Mouse (Mus musculus) adrenal gland, postnatal 36 days (tissue): ENCODE measurements around the gene Larp4b. TPM values are rescaled to one million over a fixed set of nuclear protein-coding genes. Genes with fewer than 3 reads are reported as not detected.
"Not testable (repeated sequence)": the region's sequence is repeated elsewhere in the genome, so short reads cannot be mapped to it uniquely, and the experiment has no call there.

ENCODE experiments used
- DNase-seq, 2 experiments: peaks; one replicate each; pipeline ENCODE4 v3.0.0; 2021; ENCODE audit warnings: mixed read lengths in 1 of 2
- long read RNA-seq, 2 experiments: library from polyadenylated mRNA; stranded (forward); transcript quantifications; one replicate each; pipeline ENCODE4 v2.0.0; 2021; ENCODE audit warnings: borderline sequencing depth in 2 of 2
- total RNA-seq, 2 experiments: library from RNA; stranded (reverse); gene quantifications; 2 replicates each; pipeline ENCODE4 v1.2.3; 2021

Larp4b gene
- total RNA-seq, result 10 to 100 TPM; 71.3 to 73.4 TPM
- long read RNA-seq, experiment 1, partial matches to known transcripts, result 7 of 10 reads
- long read RNA-seq, experiment 1, other reads (novel, unspliced or antisense), result 3 of 10 reads
- long read RNA-seq, experiment 2, full-length matches to known transcripts, result 2 of 7 reads
- long read RNA-seq, experiment 2, partial matches to known transcripts, result 4 of 7 reads
- long read RNA-seq, experiment 2, other reads (novel, unspliced or antisense), result 1 of 7 reads

DNA sequence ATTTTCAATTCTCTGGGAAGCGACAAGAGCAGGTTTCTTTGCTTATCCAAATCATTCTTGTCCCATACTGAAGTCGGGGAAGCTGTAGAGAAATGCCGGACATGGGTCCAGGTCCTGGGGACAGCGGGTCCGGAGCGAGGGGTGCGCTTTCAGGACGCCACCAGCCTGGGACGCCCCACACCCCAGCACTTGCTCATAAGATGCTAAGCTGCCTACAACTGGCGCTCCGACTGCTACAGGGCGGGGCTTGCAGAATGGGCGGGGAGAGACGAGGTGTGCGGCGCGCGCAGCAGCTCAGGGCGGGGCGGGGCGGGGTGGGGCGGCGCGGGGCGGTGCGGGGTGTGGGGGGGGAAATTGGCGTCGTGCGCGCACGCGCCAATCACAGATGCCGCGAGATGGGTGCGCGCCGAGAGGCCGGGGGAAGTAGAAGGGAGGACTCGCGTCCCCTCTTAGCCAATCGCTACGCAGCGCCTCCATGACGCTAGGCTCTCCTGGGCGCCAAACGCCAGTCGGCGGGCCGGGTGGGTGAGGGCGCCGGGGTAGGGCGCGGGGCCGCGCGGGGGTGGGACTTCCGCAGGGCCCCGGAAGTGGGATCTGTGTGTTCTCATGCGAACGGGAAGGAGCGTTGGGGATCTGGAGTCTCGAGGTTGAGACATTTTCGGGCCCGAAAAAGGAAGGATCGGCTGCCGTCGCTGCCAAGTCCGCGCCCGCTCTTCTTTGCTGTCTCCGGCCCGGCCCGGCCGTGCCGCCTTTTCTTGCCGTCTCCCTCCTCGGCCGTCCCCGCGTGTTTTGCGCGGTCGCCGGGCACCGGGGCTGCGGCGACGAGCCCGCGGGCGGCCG, at the start of gene Larp4b:
TSS of gene Larp4b (plus strand) at position 566 of the 840 bp plus-strand sequence.
- peak; percentile 99 for DNase-seq

DNA sequence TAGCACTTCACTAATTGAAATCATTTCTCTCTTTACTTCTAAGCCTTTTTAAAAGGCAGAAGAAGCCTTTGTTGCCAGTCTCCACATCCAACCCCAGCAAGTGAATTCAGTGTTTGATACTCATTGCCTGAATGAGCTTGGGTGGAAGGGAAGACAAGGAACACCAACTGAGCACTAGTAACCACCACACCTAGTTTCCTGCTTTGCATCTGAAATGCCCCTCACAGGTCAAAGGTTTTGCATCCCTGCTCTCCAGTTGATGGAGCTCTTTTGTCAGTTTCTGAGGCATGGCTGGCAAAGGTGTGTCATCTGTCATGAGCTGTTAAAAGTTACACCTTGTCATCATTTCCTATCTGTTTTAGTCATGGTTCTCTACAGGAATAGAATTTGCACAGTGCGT, 49.0 kb upstream of the Larp4b start:
- DNase-seq, result no peak

DNA sequence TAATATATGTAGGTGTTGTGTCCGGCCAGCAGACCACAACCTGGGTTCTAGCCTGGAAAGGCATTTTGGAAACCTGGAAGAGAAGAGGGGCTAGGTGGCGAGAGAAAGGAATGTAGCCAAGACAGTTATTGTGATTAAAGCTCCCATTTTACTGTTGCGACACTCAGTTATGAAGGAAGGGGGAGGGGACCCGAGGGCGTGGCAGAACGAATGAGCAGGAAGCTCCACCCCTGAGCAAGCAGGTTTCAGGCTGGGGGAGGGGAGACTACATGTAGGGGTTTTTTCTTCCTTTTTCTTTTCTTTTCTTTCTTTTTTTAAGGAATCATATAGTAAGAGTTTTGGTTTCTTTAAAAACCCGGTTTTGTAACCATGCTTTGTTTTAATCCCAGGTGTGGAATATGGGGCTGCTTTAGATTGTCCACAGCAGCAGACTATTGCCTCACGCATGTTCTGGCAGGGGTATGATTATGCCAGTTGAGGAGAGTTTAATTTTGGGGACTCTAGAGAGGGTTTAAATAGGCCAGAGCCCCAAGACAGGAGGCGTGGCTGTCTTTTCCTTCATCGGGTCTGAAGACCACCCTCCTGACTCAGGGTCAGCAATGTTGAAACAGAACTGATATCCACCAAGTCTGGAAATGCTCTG, 41.5 kb upstream of the Larp4b start:
- DNase-seq, result not testable (repeated sequence)

DNA sequence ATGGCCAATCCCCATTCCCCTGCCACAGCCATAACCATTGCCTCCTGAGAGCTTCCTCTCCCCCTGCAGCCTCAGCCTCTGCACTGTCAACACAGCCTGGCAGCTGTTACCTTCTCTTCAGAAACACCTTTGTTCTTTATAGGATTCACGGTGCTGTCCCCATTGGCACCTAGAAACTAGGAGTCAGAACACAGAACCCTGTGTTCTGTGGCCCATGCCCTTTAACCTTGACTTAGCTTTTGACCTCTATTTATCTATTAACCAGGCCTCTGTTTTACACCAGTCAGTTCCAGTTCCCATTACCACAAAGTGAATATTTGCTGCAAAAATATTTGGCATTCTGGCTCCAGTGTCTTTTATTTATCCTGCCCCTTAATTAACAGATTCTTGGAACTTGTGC, 36.4 kb upstream of the Larp4b start:
- DNase-seq, result no peak

DNA sequence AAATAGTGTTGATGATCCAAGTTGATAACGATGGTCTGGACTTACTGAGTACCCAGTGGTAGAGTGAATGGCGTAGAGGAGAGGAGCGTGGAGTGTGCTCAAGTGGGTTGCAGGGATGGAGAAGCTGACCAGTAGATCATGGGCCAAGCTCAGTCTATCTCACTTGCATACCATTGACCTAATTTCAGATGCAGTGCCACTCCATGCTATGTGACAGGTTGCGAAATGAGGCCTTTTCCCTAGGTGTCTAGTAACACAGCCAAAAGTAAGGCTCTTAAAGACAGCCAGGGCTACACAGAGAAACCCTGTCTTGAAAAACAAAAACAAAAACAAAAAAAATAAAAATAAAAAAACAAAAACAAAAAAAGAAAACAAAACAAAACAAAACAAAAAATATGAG, 35.0 kb upstream of the Larp4b start:
- DNase-seq, result no peak

DNA sequence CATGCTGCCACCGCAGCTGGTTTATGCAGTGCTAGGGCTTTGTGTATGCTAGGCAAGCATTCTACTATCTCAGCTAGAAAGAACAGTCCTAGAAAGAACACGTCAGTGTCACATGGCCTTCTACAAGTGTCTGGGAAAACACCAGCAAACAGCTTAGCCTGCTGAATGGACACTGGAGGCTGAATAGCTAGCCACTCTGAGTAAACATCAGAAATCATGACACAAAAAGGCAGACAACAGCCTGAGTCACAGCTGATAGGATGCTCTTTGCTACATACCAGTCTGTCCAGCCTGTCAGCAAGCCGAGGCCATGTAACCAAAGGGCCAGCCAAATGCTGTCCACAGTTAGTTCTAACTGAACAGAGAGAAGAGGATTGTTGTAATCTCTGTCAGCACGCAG, 32.3 kb upstream of the Larp4b start:
- DNase-seq, result peak; percentile 42 to 60

DNA sequence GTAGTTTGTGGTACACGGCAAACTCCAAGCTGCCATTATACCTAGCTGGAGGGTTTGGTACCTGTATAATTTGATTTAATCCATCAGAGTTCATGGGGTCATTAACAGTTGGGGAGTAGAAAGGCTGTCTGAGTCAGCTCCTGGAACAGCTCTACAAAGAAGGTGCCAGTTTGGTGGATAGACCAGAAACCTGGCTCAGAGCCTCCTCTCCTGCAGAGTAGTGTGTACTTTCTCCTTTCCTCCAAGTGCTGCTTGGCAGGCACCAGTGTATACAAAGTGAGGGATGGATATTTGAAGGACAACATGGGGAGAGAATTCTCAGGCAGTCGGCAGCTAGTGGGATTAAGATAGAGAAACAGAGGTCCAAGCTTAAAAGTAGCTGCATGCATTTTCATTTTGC, 29.5 kb upstream of the Larp4b start:
- DNase-seq, result peak in 1 of 2 experiments; percentile 10

DNA sequence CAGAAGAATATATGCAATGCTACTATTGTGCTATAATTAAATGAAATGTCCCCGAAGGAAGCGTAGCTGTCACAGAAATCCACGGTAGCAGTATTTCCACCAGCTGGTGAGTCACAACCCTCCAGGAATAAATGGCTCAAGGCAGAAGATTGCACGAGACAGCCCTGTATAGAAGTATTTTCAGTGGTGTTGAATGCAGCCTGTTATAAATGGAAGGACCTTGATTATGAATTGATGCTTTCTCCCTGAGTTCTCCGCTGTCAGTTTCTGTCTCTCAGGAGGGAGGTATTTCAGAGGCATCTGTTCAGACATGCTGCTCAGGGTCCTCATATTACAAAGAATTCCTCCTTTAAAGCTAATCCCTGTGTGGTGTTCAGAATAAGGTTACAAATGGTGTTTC, 27.6 kb upstream of the Larp4b start:
- DNase-seq, result no peak

DNA sequence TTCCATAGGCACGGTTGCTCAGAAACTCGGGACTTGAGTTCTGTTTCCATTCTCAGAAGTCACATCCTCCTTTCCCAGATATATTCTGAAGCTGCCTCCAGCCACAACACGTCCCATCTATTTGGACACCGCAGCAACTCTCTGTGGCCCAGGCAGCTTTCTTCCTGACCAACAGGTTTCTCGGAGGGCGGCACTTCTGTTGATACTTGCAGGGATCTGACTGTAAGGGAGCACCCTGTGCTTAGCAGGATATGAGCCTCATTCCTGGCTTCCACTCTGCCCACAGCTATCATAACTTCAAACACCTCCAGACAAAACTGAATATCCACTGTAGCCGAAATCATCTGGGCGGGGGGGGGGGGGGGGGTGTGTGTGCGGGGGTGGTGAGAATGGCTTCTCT, 22.7 kb upstream of the Larp4b start:
- DNase-seq, result no peak

DNA sequence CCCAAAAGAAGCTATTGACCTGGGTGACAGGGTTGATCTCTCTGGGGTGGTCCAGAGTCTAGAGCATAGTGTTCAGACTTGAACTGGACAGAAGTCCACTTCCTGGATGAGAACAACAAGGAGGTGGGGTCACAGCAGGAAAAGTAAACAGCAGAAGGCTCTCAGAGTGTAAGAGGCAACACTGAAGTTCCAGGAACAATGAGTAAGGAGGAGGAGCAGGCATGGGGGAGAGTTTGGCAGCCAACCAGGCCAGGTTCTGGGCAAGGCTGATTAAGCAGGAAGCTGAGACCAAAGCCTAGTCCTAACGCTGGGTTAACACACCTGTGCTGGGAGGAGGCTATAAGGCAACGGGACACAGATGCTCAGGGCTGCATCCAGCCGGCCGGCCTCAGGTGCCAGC, 19.9 kb upstream of the Larp4b start:
- DNase-seq, result no peak

DNA sequence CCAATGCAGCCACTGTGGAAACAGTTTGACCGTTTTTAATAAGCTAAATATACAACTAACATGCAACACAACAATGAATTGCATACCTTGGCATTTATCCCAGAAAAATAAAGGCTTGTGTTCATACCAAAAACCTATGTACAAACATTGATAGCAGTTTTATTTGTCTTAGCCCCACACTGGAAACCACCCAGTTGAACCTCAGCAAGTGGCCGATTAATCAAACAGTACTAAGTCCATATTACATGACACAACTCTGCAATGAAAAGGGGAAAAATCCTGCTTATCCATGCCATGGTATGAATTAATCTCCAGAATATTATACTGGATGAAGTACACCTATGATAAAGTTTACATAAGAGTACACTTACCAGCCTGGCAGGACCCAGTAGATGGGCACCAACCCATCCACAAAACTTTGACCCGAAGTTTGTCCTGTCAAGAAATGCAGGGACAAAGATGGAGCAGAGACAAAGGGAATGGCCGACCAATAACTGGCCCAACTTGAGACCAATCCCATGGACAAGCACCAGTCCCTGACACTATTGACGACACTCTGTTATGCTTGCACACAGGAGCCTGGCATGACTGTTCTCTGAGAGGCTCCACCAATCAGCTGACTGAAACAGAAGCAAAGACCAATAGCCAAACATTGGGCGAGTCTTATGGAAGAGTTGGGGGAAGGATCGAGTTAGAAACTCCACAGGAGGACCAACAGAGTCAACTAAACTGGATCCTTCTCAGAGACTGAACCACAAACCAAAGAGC, 17.7 kb upstream of the Larp4b start:
- DNase-seq, result no peak

DNA sequence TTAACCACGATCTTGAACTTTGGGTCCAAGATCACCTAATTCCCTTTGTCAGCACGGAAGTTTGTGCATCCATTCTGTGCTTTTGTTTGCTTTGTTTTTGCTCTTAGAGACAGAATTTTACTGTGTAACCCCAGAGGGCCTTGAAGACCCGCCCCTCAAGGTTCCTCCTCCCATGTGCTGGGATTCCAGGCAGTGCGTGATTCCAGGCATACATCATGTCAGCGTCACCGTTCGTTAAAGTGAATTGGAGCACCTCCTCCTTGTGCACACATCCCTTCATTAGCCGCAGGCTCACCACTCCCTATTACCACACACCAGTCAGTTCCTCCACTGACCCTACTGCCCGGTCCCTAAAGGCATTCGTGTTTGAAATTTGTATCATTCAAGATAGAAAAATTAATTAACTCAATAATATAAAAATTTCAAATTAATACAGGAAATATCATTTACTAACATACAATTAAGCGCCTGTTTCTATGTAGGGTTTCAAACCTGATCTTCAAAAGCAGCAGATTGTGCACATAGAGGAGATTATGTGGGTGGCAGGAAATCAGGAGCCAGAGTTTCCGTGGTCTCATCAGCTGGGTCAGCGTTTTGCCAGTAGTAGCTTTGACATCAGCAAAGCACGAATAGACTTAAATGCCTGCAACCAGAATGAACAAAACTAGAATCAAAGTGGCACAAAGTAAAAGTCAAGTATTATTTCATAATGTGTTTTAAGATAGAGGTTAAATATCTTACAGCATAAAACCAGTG, 11.4 kb upstream of the Larp4b start:
- DNase-seq, result no peak

DNA sequence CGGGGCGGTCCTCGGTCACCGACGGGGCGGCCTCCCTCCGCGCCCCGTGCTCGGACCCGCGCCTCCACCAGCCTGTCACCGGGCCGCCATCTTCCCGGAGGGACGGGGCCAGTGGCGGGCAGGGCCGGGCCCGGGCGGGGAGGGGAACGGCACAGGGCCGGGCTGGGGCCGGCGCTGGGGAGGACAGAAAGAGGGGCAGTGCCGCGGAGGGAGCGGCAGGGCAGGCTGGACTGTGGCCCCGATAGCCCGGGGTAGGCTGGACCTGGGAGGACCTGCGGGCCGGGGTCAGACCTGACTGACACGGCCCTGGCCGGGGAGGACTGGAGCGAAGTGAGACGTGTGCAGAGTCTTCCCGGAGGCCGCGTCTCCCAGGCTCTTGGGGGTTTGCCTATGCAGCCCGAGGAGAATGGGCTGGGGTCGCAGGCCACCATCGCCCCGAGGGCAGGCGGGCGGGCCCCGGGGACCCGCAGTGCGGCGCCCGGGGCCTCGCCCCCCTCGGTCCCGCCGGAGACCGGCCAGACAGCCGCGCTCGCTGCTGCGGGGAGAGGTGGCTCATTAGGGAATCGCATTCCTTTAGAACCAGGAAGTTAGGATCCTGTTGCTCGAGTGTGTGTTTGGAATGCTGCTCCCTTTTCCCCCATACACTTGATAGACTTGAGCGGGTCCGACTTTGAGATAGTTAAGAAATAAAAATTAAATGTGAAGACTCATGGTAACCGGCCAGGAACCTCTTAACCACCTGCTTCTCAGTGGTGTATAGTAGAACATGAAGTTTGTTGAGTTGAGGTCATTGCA, 702 bp downstream of the Larp4b start:
- DNase-seq, result peak; percentile 39 to 59

DNA sequence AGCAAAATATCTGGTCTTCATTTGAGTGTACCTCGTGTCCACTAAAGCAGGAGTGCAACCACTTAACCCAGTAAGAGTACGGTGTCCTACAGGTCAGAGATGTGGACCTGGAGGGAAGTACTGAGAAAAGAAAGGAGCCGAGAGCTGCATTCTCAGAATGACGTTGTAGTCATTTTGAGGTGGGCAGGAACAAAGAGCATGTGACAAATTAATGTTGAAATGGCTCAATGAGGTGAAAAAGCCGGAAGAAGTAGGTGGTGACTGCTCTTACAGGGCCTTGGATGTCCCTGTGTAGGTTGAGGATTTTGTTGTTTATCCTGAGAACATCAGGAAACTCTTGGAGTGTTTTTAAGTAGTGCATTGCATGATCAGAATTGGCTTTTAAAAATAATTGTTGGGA, 5.6 kb downstream of the Larp4b start:
- no peak for DNase-seq

DNA sequence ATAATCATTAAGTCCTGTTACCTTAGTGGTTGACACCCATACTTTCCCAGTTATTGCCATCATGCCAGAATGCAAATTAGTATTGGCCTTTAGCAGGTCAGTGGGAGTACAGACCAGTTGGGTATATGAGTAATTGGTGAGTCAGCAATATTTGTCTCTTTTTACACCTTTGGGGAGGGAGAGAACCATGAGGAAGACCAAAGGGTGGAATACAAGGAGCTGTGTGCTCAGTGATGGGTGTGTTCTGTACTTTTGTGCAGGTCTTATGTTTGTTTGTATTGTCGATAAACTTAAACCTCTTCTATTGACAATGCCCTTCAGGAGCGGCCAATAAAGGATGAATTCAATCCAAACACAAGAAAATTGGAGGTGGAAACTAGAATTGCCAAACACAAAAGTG, 6.8 kb downstream of the Larp4b start:
- DNase-seq, result no peak

DNA sequence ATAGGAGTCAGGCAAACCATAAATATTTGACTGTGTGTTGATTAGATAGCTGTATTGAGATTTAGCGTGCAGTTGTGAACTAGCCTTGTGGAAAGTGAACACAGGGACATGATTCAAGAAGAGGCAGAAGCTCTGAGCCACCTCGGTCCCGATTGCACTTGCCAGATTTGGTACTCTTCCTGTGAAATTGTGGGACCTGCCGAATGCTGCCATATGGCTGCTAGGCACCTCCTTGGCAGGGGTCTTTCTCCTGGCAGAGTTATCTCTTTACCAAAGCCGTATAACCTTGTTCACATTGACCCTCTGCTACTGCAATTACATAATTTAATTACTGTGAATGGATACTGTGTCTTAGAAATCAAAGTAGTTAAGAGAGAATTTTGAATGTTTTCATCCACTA, 12.6 kb downstream of the Larp4b start:
- DNase-seq, result no peak

DNA sequence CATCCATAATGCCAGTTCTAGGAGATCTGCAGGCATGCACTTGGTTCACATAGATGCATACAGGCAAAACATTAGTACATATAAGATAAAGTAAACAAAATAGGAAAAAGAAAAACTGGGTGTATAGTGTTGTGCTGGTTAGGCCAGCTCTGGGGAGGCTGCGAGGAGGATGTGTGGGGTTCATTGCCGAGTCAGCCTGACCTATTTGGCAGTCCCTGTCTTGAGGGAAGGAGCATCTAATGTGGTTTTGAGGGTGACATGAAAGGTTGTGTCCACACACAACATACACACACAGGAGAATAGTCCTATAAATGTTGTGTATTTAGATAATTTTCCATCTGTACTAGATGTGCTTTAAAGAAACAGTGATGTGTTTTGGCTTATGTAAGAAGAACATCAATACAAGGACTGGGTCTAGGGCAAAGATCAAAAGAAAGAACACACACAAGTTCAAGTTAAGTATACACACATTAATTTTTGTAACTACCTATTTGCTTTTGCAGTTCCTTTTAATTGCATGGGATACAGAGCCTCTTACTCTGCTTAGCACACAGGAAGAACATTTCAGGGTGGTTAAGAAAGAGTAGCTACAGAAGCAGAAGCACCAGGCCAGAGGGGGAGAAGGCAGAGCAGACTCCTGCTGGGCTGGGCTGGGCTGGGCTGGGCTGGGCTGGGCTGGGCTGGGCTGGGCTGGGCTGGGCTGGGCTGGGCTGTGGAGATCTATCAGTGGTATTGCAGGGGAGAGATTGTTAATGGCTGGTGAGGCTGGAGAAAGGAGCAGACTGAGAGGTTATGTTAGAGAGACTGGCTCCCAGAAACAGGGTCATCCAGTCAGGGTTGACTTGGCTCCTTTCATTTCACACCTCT, 13.5 kb downstream of the Larp4b start:
- no peak for DNase-seq

DNA sequence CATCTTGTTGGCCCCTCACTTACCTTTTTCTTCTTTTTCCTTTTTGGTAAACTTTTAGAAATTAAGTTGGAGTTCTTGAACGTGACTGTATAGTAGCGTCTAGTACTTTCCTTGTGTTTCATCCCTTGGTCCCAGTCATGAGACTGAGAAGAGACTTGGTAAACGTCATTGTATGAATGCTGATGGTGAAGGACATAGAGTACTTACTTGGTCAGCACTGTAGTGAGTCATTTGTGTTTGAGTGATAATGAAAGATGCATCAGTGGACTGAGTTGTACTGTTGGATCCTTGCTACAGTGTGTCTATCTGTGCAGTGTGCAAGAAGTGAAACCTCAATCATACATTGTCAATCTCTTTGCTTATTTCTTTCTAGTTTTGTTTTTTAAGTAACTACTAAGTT, 20.1 kb downstream of the Larp4b start:
- DNase-seq, result no peak

DNA sequence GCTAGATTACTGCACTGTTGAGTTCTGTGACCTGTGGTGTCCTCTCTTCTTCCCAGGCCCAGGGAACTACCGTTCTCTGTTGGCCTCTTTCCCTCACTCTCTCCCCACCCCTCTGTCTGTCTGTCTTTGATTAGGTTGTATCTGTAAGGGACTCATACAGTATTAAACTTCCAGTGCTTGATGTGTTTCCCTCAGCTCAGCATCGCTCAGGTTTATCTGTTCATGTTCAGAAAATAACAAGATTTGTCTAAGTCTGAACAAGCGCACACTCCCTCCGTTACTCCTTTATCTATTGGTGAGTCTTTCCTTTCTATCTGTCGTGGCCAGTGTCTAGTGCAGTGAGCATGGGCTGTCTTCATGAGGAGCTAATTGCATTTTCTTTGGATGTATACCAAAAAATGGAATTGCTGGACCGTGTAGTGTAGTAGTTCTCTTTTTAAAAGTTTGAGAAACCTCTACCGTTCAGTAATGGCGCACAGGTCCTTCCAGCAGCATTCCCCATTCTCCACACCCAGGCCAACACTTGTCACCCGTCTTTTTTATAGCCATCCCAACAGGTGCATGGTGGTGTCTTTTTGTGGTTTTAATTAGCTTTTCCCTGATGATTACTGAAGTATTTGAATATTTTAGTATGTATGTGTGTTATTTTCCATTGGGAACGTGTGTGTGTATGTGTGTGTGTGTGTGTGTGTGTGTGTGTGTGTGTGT, 27.3 kb downstream of the Larp4b start:
- DNase-seq, result no peak
